Mouse (Mus musculus): Measurements from ENCODE around the gene Carhsp1. TPM values are rescaled to one million over a fixed set of nuclear protein-coding genes. Genes with fewer than 3 reads are reported as not detected.
A peak's percentile ranks its signal among the peaks of the same experiment; 100 is the strongest.

Gene Carhsp1
- total RNA-seq (2015) = 4.5 and 5.8 TPM in 2 replicates
- 6.0 and 7.9 TPM in 2 replicates for total RNA-seq (2017)

GRCm38 (mm10) chr16:8671551-8672349 is at the start of gene Carhsp1:
Gene Carhsp1 (minus strand): TSS chr16:8672155.
- ATAC-seq (replicated peaks; ENCODE audit: poor library complexity) = peak; percentile 61

- no peak; the same call in 1 of the 2 replicates for ATAC-seq (replicated peaks; ENCODE audit: poor library complexity)
Measured at GRCm38 (mm10) chr16:8720447-8720846, 48.5 kb upstream of the Carhsp1 start.

- ATAC-seq (replicated peaks; ENCODE audit: poor library complexity) = peak; percentile 58
Measured at GRCm38 (mm10) chr16:8717744-8718143, 45.8 kb upstream of the Carhsp1 start.

GRCm38 (mm10) chr16:8716300-8716699 is 44.3 kb upstream of the Carhsp1 start:
- no peak for ATAC-seq (replicated peaks; ENCODE audit: poor library complexity)

- ATAC-seq (replicated peaks; ENCODE audit: poor library complexity) = no peak
Measured at GRCm38 (mm10) chr16:8715513-8716080, 43.6 kb upstream of the Carhsp1 start.

- no peak for ATAC-seq (replicated peaks; ENCODE audit: poor library complexity)
Measured at GRCm38 (mm10) chr16:8714851-8715250, 42.9 kb upstream of the Carhsp1 start.

- ATAC-seq (replicated peaks; ENCODE audit: poor library complexity) = no peak
Measured at GRCm38 (mm10) chr16:8711998-8712397, 40.0 kb upstream of the Carhsp1 start.

GRCm38 (mm10) chr16:8700586-8700985 is 28.6 kb upstream of the Carhsp1 start:
- ATAC-seq (replicated peaks; ENCODE audit: poor library complexity) = no peak

GRCm38 (mm10) chr16:8699556-8699955 is 27.6 kb upstream of the Carhsp1 start:
- ATAC-seq (replicated peaks; ENCODE audit: poor library complexity) = no peak

GRCm38 (mm10) chr16:8691206-8691605 is 19.3 kb upstream of the Carhsp1 start:
- no peak for ATAC-seq (replicated peaks; ENCODE audit: poor library complexity)

- no peak for ATAC-seq (replicated peaks; ENCODE audit: poor library complexity)
Measured at GRCm38 (mm10) chr16:8689979-8690656, 18.2 kb upstream of the Carhsp1 start.

- no peak for ATAC-seq (replicated peaks; ENCODE audit: poor library complexity)
Measured at GRCm38 (mm10) chr16:8687559-8688112, 15.7 kb upstream of the Carhsp1 start.

GRCm38 (mm10) chr16:8686871-8687535 is 15.0 kb upstream of the Carhsp1 start:
- ATAC-seq (replicated peaks; ENCODE audit: poor library complexity) = peak; percentile 75

GRCm38 (mm10) chr16:8686121-8686870 is 14.3 kb upstream of the Carhsp1 start:
- ATAC-seq (replicated peaks; ENCODE audit: poor library complexity) = peak; percentile 79

- no peak for ATAC-seq (replicated peaks; ENCODE audit: poor library complexity)
Measured at GRCm38 (mm10) chr16:8685087-8685486, 13.1 kb upstream of the Carhsp1 start.

GRCm38 (mm10) chr16:8680470-8680869 is 8.5 kb upstream of the Carhsp1 start, which contains the start of gene Gm5767:
Gene Gm5767 (plus strand): TSS chr16:8680770.
- no peak for ATAC-seq (replicated peaks; ENCODE audit: poor library complexity)

- no peak for ATAC-seq (replicated peaks; ENCODE audit: poor library complexity)
Measured at GRCm38 (mm10) chr16:8679780-8680179, 7.8 kb upstream of the Carhsp1 start.

GRCm38 (mm10) chr16:8678676-8679075 is 6.7 kb upstream of the Carhsp1 start:
- peak; percentile 52 for ATAC-seq (replicated peaks; ENCODE audit: poor library complexity)

GRCm38 (mm10) chr16:8678035-8678434 is 6.1 kb upstream of the Carhsp1 start:
- ATAC-seq (replicated peaks; ENCODE audit: poor library complexity) = peak; percentile 29

- peak; percentile 32 for ATAC-seq (replicated peaks; ENCODE audit: poor library complexity)
Measured at GRCm38 (mm10) chr16:8676800-8677199, 4.8 kb upstream of the Carhsp1 start.

All from megakaryocyte progenitor cell, adult 5-6 weeks (primary cell).